Mouse (Mus musculus): ENCODE measurements around the gene Zcrb1. TPM values are rescaled to one million over a fixed set of nuclear protein-coding genes. Genes with fewer than 3 reads are reported as not detected.

Zcrb1 gene
- polyA plus RNA-seq, 1 experiment from 2014 or later: 145 TPM

- Histone ChIP-seq H3K27ac (no peak overlapping the region), H3K36me3 (no peaks in the 10 kb centered on the region), H3K27me3 (ENCODE audit: insufficient read depth, poor library complexity, severe bottlenecking) (no peaks in the 10 kb centered on the region), H3K4me1 (0 out of 2 replicates have a peak, but pooled peaks cover 3% of the 10 kb centered on the region), H3K9me3 (no peaks in the 10 kb centered on the region), H3K4me3 (no peak overlapping the region)
- DNase-seq (ENCODE audit: low spot score): no peak
- WGBS: 61% methylated on average over 10 of the region's 10 CpGs
Observed at GRCm38 (mm10) chr15:93340630-93341379, 57.3 kb downstream of the Zcrb1 start.

- DNase-seq (ENCODE audit: low spot score): peak; percentile 91
- Histone ChIP-seq H3K27ac (peak within 1 kb of the TSS; percentile 95), H3K36me3 (peaks cover 11% of the 10 kb centered on the region), H3K4me1 (peaks cover 12% of the 10 kb centered on the region; the same call in 1 of the 2 replicates), H3K4me3 (peak within 1 kb of the TSS; percentile 78), H3K27me3 (ENCODE audit: insufficient read depth, poor library complexity, severe bottlenecking) (no peaks in the 10 kb centered on the region), H3K9me3 (no peaks in the 10 kb centered on the region)
- under 1% methylated on average over 69 of the region's 73 CpGs for WGBS
Observed at GRCm38 (mm10) chr15:93336925-93337761, 61.0 kb downstream of the Zcrb1 start, which contains the start of gene Yaf2. Yaf2 (minus strand) TSS chr15:93336935.

- no peaks in the 10 kb centered on the region for H3K9me3 ChIP-seq
- peak overlapping the region; percentile 78 for H3K4me3 ChIP-seq
- no peaks in the 10 kb centered on the region for H3K27me3 ChIP-seq (ENCODE audit: insufficient read depth, poor library complexity, severe bottlenecking)
- 5% methylated on average over 50 of the region's 52 CpGs for WGBS
- H3K4me1 ChIP-seq: peaks cover 12% of the 10 kb centered on the region; the same call in 1 of the 2 replicates
- H3K36me3 ChIP-seq: peaks cover 11% of the 10 kb centered on the region
- H3K27ac ChIP-seq: peak overlapping the region; percentile 95
- DNase-seq (ENCODE audit: low spot score): no peak
Observed at GRCm38 (mm10) chr15:93336658-93336924, 61.5 kb downstream of the Zcrb1 start.

Other genes with a start within 250 kb of the Zcrb1 start
- gene Gxylt1, start 123.2 kb downstream of the Zcrb1 start, polyA plus RNA-seq (2016; fragmentation: Nextera tagmentation; extraction: Ambion mirVana): 14.3 and 17.2 TPM in 2 replicates
- gene Yaf2, start 61.4 kb downstream of the Zcrb1 start, polyA plus RNA-seq (2016; fragmentation: Nextera tagmentation; extraction: Ambion mirVana): 116 and 127 TPM in 2 replicates
- 58.7 and 64.8 TPM in 2 replicates for gene Pphln1, start within 50 bp of the Zcrb1 start, polyA plus RNA-seq (2016; fragmentation: Nextera tagmentation; extraction: Ambion mirVana)
- gene Prickle1, start 197.6 kb upstream of the Zcrb1 start, polyA plus RNA-seq (2016; fragmentation: Nextera tagmentation; extraction: Ambion mirVana): 28.5 and 33.4 TPM in 2 replicates

Measured in heart, embryonic 10.5 days (tissue).